Mouse (Mus musculus): ENCODE results near the gene Lsm2. TPM values are rescaled to one million over a fixed set of nuclear protein-coding genes. Genes with fewer than 3 reads are reported as not detected.
A peak's percentile ranks its signal among the peaks of the same experiment; 100 is the strongest.
"Not testable (repeated sequence)": the region's sequence is repeated elsewhere in the genome, so short reads cannot be mapped to it uniquely, and the experiment has no call there.

Gene Lsm2
- total RNA-seq, 1 experiment from 2014 or later = 39.0 TPM

DNA sequence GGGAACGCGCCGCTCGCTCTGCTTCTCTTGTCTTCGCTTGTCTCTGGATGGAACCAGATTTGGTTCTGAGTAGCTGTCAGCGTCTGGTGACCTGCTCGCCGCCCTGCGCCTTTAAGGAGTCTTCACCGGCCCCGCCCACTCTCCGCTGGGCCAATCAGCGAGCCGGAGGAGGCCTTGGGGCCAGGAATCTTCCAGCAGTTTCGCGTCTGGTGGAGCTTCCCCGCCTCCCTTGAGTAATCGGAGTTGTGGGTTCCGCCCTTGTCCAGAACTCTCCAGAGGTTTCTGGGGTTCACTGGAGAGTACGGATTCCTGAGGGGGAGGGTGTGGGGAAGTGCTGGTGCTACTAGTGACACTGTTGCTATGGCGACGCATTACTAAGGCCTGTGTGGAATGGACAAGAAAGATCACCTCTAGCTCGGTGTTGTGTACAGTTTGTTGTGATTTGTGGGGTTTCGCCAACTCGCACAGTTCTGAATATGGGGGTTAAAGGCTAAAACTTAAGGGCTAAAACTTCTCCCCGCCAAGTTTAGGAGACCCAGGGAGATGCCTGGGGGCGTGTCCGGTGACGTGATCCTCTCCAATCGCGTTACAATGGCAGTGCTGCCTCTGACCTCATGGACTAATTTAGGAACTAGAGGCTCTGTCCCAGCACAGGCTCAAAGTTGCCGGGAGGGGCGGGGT lies 9.5 kb upstream of the Lsm2 start, which contains the start of the genes Hspa1a and Hspa1l:
Hspa1a (minus strand) TSS at position 88 of the 681 bp plus-strand sequence.
Hspa1l (plus strand) TSS at position 635 of the 681 bp plus-strand sequence.
- peak; percentile 91 to 95 for ATAC-seq (replicated peaks in 1 of 2; ENCODE audit: insufficient read depth in 1 of 2, low FRiP score in 2 of 2, low TSS enrichment in 1 of 2, low read depth in 1 of 2, poor library complexity in 2 of 2, severe bottlenecking in 2 of 2)

DNA sequence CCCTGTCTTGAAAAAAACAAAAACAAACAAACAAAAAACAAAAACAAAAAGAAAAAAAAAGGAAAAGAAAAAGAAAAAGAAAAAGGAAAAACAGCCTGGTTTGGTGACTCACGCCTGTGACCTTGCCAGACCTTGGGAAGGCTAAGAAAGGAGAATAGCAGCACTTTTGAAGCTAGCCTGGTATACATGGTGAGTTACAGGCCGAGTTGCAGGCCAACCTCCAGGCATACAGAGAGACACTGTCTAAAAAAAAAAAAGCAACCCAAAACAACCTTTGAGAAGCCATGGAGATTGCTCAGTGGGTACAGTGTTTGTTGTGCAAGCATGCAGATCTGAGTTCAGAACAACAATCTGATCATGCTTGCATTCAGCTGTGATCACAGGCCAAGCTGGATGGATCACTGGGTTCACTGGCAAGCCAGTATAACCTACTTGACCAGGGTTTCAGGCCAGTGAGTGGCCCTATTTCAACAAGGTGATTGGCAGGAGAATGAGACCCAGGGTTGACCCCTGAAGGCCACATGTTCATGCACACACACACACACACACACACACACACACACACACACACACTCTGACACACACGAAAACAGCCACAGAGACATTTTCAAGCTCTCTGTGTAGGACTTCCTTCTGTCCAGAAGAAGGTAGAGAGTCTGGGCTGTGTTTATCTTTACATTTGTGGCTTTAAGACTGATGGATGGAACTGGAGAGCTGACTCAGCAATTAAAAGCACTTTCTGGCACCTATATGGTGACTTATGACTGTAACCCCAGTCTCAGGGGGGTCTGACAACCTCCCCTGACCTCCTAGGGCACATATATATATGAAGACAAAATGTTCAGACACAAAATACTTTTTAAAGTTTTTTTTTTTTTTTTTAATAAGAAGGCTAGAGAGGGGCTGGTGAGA lies 5.8 kb upstream of the Lsm2 start:
- ATAC-seq (replicated peaks in 1 of 2; ENCODE audit: insufficient read depth in 1 of 2, low FRiP score in 2 of 2, low TSS enrichment in 1 of 2, low read depth in 1 of 2, poor library complexity in 2 of 2, severe bottlenecking in 2 of 2) = no peak

DNA sequence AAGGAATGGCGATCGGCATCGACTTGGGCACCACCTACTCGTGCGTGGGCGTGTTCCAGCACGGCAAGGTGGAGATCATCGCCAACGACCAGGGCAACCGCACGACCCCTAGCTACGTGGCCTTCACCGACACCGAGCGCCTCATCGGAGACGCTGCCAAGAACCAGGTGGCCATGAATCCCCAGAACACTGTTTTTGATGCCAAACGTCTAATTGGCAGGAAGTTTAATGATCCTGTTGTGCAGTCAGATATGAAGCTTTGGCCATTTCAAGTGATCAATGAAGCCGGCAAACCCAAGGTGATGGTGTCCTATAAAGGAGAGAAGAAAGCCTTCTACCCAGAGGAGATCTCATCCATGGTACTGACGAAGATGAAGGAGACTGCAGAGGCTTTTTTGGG lies 4.7 kb upstream of the Lsm2 start:
- ATAC-seq (replicated peaks in 1 of 2; ENCODE audit: insufficient read depth in 1 of 2, low FRiP score in 2 of 2, low TSS enrichment in 1 of 2, low read depth in 1 of 2, poor library complexity in 2 of 2, severe bottlenecking in 2 of 2) = no peak

DNA sequence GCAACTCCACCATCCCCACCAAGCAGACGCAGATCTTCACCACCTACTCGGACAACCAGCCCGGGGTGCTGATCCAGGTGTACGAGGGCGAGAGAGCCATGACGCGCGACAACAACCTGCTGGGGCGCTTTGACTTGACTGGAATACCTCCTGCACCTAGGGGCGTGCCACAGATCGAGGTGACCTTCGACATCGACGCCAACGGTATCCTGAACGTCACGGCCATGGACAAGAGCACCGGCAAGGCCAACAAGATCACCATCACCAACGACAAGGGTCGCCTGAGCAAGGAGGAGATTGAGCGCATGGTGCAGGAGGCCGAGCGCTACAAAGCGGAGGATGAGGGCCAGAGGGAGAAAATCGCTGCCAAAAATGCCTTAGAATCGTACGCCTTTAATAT lies 3.4 kb upstream of the Lsm2 start:
- ATAC-seq (replicated peaks in 1 of 2; ENCODE audit: insufficient read depth in 1 of 2, low FRiP score in 2 of 2, low TSS enrichment in 1 of 2, low read depth in 1 of 2, poor library complexity in 2 of 2, severe bottlenecking in 2 of 2) = no peak

DNA sequence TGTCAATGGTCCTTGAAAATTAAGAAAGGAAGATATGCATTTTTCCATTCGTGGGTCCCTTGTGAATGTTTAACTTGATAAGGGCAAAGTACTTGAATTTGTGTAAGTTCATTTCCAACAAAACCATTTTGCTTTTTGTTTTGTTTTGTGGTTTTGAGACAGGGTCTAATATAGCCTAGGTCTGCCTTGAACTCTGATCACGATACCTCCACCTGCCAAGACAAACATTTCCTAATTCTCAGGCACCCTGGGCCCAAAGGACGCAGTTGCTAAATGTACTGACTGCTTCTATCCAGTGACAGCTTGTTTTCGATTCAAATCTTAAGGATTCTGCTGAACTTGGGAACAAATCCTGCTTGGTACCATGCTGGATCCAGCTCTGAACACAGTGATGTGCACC lies 2.0 kb upstream of the Lsm2 start:
- no peak for ATAC-seq (replicated peaks in 1 of 2; ENCODE audit: insufficient read depth in 1 of 2, low FRiP score in 2 of 2, low TSS enrichment in 1 of 2, low read depth in 1 of 2, poor library complexity in 2 of 2, severe bottlenecking in 2 of 2)

DNA sequence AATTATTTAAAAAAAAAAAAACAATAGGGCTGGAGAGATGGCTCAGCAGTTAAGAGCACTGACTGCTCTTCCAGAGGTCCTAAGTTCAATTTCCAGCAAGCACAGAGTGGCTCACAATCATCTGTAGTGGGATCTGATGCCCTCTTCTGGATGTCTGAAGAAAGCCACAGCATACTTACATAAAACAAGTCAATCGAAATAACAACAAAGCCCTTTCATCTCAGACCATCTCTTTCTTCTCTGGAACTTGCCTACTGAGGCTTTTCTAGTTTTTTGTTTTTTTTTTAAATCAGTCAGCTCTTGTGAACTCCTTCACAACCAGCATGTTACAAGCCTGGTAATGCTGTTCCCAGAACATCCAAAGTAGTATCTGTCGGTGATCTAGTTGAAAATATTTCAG lies 1.0 kb upstream of the Lsm2 start:
- ATAC-seq (replicated peaks in 1 of 2; ENCODE audit: insufficient read depth in 1 of 2, low FRiP score in 2 of 2, low TSS enrichment in 1 of 2, low read depth in 1 of 2, poor library complexity in 2 of 2, severe bottlenecking in 2 of 2) = no peak

DNA sequence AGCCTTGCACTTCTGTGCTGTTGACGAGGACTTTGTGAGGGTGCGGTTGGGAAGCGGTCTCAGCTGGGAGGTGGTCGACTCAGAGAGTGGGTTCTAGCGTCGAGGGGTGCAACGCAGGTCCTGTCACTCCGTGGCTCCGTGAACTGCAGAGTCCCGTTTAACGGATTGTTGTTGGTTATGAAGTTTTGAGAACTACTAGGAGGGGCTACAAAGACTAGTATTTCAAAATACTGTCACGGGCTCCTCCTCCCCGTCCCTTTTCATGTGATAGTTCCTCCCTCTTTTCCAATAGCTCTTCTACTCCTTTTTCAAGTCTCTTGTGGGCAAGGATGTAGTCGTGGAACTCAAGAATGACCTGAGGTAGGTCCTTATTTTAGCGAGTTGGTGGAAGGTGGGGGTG lies 666 bp downstream of the Lsm2 start:
- ATAC-seq (replicated peaks in 1 of 2; ENCODE audit: insufficient read depth in 1 of 2, low FRiP score in 2 of 2, low TSS enrichment in 1 of 2, low read depth in 1 of 2, poor library complexity in 2 of 2, severe bottlenecking in 2 of 2) = 0 out of 4 replicates have a peak, but pooled peaks of 1 of the 2 experiments have one; percentile 7

DNA sequence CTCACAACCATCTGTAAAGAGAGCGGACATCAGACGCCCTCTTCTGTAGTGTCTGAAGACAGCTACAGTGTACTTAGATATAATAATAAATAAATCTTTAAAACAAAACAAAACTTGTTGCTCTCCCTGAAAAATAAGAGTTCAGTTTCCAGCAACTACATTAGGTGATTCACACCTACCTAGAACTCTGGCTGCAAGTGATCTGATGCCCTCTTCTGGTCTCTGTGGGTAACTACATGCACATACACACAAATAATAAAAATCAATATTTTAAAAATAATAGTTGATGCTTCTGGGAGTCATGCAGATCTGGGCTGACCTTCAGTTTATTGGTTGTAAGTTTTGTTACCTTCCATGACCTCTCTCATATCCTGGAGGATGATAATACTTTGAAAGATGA lies 2.6 kb downstream of the Lsm2 start:
- ATAC-seq (replicated peaks in 1 of 2; ENCODE audit: insufficient read depth in 1 of 2, low FRiP score in 2 of 2, low TSS enrichment in 1 of 2, low read depth in 1 of 2, poor library complexity in 2 of 2, severe bottlenecking in 2 of 2) = no peak

DNA sequence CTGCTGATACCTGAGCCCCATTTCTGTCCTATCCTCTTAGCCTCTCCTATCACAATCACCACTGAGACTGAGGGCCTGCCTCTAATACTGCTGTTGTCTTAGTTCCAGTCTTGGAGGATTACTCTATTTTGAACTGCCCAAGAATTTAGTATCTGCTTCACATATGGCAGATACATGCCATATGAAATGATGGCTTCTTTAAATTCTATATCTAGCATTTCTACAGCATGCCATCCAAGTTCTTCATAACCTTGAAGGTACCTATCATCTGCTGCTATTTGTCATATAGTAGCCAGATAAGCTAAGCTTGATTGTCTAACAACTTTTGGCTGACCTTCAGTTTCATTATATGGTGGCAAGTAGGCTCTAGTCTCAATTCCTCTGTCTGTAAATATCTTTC lies 13.1 kb downstream of the Lsm2 start:
- no peak for ATAC-seq (replicated peaks in 1 of 2; ENCODE audit: insufficient read depth in 1 of 2, low FRiP score in 2 of 2, low TSS enrichment in 1 of 2, low read depth in 1 of 2, poor library complexity in 2 of 2, severe bottlenecking in 2 of 2)

DNA sequence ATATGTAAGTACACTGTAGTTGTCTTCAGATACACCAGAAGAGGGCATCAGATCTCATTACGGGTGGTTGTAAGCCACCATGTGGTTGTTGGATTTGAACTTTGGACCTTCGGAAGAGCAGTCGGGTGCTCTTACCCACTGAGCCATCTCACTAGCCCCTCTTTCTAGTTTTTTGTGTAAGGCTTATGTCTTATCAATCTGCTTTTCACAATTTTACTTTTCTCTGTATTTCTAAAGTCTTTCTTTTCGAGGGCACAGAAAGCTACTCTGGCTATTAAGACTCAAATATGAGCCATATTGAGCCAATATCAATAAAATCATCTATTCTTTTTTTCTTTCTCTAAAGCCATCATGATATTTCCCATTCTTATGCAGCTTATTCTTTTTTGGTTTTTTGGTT lies 13.5 kb downstream of the Lsm2 start:
- ATAC-seq (replicated peaks in 1 of 2; ENCODE audit: insufficient read depth in 1 of 2, low FRiP score in 2 of 2, low TSS enrichment in 1 of 2, low read depth in 1 of 2, poor library complexity in 2 of 2, severe bottlenecking in 2 of 2) = not testable (repeated sequence)

DNA sequence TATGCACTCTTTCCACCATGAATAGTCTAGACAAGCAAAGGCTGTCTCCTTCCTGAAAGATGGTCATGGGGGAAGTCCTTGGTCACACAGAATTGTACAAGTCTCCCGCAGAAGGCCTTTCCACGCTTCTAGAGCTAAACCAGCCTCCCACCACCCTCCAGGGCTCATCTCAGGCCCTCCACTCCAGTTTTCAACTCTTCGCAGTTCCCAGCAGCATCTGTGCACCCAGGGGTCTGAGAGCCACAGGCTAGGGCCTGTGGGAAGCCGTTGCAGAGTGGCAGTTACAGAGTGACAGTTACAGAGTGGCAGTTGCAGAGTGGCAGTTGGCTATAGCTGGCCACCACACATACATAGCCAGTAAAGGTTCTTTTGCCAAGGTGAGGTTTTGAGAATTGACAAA lies 14.3 kb downstream of the Lsm2 start:
- ATAC-seq (replicated peaks in 1 of 2; ENCODE audit: insufficient read depth in 1 of 2, low FRiP score in 2 of 2, low TSS enrichment in 1 of 2, low read depth in 1 of 2, poor library complexity in 2 of 2, severe bottlenecking in 2 of 2) = not testable (repeated sequence)

DNA sequence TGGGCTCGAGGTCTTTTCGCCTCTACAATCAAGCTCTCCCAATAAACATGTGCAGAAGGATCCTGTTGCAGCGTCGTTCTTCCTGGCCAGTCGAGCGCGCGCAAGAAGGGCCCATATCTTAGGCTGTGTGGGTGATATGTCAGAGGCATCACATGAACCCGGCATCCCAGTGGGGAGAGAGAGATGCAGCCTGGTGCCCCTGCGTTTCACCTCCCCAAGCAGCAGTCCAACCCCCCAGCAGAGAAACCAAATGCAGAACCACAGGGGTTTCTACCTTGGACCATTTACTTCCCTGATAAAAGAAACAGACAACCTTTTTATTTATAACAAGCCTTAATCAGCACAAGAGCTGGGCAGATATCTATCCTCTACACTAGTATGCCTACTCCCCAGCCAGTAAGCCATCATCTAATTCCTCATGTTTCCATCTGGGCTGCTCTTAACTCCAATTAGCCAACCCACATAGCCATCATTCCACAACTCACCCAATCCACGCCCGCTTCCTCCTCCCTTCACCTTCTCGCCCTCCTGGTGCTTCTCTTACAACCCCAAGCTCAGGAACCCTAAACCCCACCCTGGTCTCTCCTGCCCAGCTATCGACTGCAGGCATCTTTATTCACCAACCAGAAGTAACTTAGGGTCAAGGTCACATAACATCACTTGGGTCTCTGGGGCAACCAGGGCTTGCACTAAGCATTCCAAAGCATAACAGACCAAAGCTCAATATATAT lies 14.9 kb downstream of the Lsm2 start:
- ATAC-seq (replicated peaks in 1 of 2; ENCODE audit: insufficient read depth in 1 of 2, low FRiP score in 2 of 2, low TSS enrichment in 1 of 2, low read depth in 1 of 2, poor library complexity in 2 of 2, severe bottlenecking in 2 of 2) = no peak

DNA sequence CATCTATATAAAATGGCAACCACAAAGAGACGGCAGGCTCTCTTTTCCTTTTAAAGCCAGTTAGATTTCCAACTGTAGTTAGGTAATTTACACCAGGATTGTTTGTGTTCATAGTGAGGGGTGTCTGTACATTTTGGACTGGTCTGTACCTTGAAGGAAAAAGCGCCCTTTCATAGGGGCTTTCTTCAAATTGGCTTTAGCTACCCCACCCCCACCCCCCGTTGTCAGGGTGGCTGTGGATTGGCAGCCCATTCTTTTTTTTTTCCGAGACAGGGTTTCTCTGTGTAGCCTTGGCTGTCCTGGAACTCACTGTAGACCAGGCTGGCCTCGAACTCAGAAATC lies 15.5 kb downstream of the Lsm2 start:
- no peak for ATAC-seq (replicated peaks in 1 of 2; ENCODE audit: insufficient read depth in 1 of 2, low FRiP score in 2 of 2, low TSS enrichment in 1 of 2, low read depth in 1 of 2, poor library complexity in 2 of 2, severe bottlenecking in 2 of 2)

DNA sequence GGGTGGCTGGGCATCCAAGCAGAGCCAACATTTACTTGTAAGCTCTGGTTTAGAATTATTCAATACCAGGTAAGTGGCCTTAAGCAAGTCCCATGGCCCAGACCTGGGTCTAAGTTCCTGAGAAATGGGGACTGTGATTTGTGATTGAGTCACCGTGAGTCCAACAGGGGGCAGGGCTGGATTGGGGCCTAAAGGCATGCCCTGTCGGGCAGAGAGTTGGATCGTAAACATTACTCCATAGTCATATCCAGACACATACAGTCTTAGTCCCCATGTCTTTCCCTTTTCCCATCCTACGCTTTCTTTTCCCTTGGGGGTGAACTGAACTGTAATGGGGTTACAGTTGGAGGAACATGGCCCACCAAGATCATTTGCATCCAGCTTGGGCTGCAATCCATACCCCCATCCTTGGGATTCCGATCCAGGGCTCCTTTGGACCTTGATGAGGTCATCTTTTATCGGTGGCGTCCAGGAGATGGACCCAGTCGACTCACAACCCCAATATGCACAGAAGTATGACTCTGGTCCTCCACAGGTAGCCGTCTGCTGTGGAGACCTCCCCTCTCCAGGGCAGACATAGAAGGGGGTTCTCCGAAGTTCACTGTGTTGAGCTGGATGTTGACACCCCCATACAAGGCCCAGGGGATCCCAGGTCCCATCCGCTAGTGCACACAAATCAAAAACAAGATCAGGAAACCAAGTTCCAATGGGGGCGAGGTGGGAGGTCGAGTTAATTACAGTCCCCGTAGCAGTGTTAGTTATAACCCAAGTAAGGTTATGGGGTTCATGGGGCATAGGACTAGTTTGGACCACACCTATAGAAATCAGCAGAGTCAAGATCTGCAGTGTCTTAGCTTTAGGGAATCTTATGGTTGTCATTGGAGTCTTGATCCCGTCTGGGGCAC lies 17.1 kb downstream of the Lsm2 start:
- ATAC-seq (replicated peaks in 1 of 2; ENCODE audit: insufficient read depth in 1 of 2, low FRiP score in 2 of 2, low TSS enrichment in 1 of 2, low read depth in 1 of 2, poor library complexity in 2 of 2, severe bottlenecking in 2 of 2) = no peak

DNA sequence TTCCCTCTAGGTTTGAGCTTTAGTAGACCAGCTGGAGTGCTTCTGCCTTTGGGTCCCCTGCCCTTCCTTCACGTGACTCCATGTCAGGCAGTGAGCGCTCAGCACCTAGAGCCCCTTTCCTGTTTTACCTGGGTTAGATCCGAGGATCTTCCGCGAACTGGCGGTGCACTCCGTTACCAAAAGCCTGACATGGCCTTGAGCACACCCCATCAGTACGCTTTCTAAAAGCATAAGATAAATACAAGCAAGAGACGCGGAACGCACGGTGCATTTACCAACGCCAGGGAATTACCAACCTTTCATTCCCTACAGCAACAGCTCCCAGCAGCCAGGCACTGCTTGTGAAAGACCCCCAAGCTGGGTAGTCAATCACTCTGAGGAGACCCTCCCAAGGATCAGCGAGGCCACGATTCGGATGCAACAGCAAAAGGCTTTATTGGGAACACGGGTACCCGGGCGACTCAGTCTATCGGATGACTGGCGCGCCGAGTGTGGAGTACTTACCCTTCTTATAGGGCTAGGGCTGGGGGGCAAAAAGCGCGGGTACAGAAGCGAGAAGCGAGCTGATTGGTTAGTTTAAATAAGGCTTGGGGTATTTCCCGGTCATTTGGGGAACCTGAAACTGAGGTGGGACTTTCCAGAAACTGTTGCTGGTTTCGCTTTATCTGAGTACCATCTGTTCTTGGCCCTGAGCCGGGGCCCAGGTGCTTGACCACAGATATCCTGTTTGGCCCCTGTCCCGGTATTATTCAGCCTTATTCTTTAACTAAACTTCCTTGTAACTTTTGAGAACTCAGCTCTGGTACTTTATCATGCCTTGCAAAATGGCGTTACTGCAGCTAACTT lies 18.4 kb downstream of the Lsm2 start:
- peak in 1 of 2 experiments; percentile 29; a peak in 2 of 4 replicates for ATAC-seq (replicated peaks in 1 of 2; ENCODE audit: insufficient read depth in 1 of 2, low FRiP score in 2 of 2, low TSS enrichment in 1 of 2, low read depth in 1 of 2, poor library complexity in 2 of 2, severe bottlenecking in 2 of 2)

DNA sequence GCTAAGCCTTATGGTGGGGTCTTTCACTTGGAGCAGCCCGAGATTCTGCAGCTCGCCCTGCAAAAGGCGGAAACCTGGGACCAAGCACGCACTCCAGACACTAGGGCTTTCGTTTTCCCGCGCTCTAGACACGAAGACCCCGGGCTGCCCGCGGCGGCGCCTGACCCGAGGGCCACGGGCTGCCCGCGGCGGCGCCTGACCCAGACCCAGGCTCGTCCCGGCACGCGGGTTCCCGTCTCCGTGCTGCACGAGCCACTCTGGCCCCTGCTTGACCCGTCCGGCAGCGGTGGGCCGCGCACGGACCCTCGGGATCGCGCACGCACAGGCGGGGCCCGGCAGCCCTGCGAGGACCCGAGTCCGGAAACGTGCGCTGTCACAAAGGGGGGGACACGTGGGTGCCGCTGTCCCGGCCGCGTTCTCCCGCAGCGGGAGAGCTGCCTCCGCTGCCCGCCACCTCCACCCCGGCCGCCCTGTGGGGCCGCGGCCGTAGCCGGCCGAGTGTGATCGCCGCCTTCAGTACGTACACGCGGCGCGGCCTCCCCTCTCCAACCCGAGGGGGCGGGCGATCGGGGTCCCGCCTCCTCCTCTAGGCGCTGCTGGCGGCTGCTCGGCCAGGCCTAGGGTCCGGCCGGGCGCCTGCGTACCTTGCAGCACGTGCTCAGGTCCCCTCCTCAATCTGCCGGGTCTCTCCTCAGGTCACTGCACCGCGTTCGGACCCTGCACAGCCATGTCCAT lies 19.2 kb downstream of the Lsm2 start, which contains the start of gene Vars:
Vars (plus strand) TSS at position 271 of the 735 bp plus-strand sequence.
- peak; percentile 47 to 55; a peak in 1 of 4 replicates for ATAC-seq (replicated peaks in 1 of 2; ENCODE audit: insufficient read depth in 1 of 2, low FRiP score in 2 of 2, low TSS enrichment in 1 of 2, low read depth in 1 of 2, poor library complexity in 2 of 2, severe bottlenecking in 2 of 2)

All from hematopoietic stem cell, adult 5-6 weeks (primary cell).